Mouse (Mus musculus) midbrain, embryonic 11.5 days (tissue): ENCODE results near the gene Ace2. TPM values are rescaled to one million over a fixed set of nuclear protein-coding genes. Genes with fewer than 3 reads are reported as not detected.

Experiments used
- ATAC-seq: fragments of 200-750 bp; cut with Nextera tagmentation; 2 replicates; pipeline ENCODE4 v1.8.0; 2017; ENCODE audit warnings: moderate TSS enrichment, moderate library complexity; ENCODE audit not compliant: low FRiP score
- DNase-seq: peaks from one replicate; pipeline ENCODE4 v3.0.0; 2015; ENCODE audit warnings: low spot score; ENCODE audit errors: missing footprints
- H3K27ac ChIP-seq: fragments of 300-500 bp; sonication (generic); 2 replicates; pipeline ENCODE4 v1.5.1; 2014; ENCODE audit warnings: low read depth, low read length
- H3K27me3 ChIP-seq: fragments of 300-500 bp; sonication (generic); 2 replicates; pipeline ENCODE4 v1.6.1; 2014; ENCODE audit warnings: mild to moderate bottlenecking, low read length, moderate library complexity, mixed read lengths; ENCODE audit not compliant: control insufficient read depth, insufficient read depth
- H3K36me3 ChIP-seq: fragments of 300-500 bp; sonication (generic); 2 replicates; pipeline ENCODE4 v1.6.1; 2014; ENCODE audit warnings: mild to moderate bottlenecking, low read length, moderate library complexity, mixed read lengths; ENCODE audit not compliant: control insufficient read depth, insufficient read depth
- H3K4me1 ChIP-seq: fragments of 300-500 bp; sonication (generic); 2 replicates; pipeline ENCODE4 v1.6.1; 2014; ENCODE audit warnings: low read length; ENCODE audit not compliant: control insufficient read depth, insufficient read depth
- H3K4me2 ChIP-seq: fragments of 300-500 bp; sonication (generic); 2 replicates; pipeline ENCODE4 v1.6.1; 2014; ENCODE audit warnings: mild to moderate bottlenecking, moderate library complexity
- H3K4me3 ChIP-seq: fragments of 300-500 bp; sonication (generic); 2 replicates; pipeline ENCODE4 v1.5.1; 2014; ENCODE audit warnings: low read depth, low read length
- H3K9ac ChIP-seq: fragments of 300-500 bp; sonication (generic); 2 replicates; pipeline ENCODE4 v1.6.1; 2014; ENCODE audit warnings: low read length
- H3K9me3 ChIP-seq: fragments of 300-500 bp; sonication (generic); 2 replicates; pipeline ENCODE4 v1.6.1; 2016; ENCODE audit warnings: low read length; ENCODE audit not compliant: control insufficient read depth
- WGBS: fragments of 180-500 bp; shearing (Covaris S2); extraction: QIAGEN DNeasy Blood & Tissue Kit; methylation state at CpG from one replicate; pipeline ENCODE4 v1.1.7; 2014; 5-methylcytosine and 5-hydroxymethylcytosine counted together
- polyA plus RNA-seq: library from polyadenylated mRNA; unstranded; fragments of >200 nt; fragmentation: Nextera tagmentation; extraction: Ambion mirVana; gene quantifications from 2 replicates; pipeline ENCODE4 v1.2.1, GENCODE M21; 2014

Gene Ace2
- polyA plus RNA-seq, 1 experiment from 2014 or later = 0.15 TPM

- Histone ChIP-seq H3K9me3 (no peaks in the 10 kb centered on the region), H3K4me2 (no peak overlapping the region), H3K4me1 (no peaks in the 10 kb centered on the region), H3K9ac (no peak overlapping the region), H3K4me3 (no peak overlapping the region), H3K36me3 (no peaks in the 10 kb centered on the region), H3K27me3 (no peaks in the 10 kb centered on the region; the same call in 1 of the 2 replicates), H3K27ac (no peak overlapping the region)
- WGBS = 76% methylated on average over 2 of the region's 2 CpGs
- DNase-seq (no peak), ATAC-seq (no peak)
Measured at GRCm38 (mm10) chrX:164171034-164171433, 31.9 kb downstream of the Ace2 start.

- no peaks in the 10 kb centered on the region for H3K4me1 ChIP-seq
- H3K27me3 ChIP-seq = 0 out of 2 replicates have a peak, but pooled peaks cover 2% of the 10 kb centered on the region
- H3K27ac ChIP-seq = no peak overlapping the region
- WGBS = 90% methylated on average over 4 of the region's 4 CpGs
- H3K9me3 ChIP-seq = no peaks in the 10 kb centered on the region
- no peak for ATAC-seq
- no peak overlapping the region for H3K4me2 ChIP-seq
- no peak overlapping the region for H3K4me3 ChIP-seq
- DNase-seq = no peak
- H3K36me3 ChIP-seq = no peaks in the 10 kb centered on the region
- no peak overlapping the region for H3K9ac ChIP-seq
Measured at GRCm38 (mm10) chrX:164173880-164174279, 34.7 kb downstream of the Ace2 start.

GRCm38 (mm10) chrX:164175311-164175710, 36.2 kb downstream of the Ace2 start:
- no peak overlapping the region for H3K27ac ChIP-seq
- no peak overlapping the region for H3K4me3 ChIP-seq
- ATAC-seq (no peak), DNase-seq (no peak)
- no peaks in the 10 kb centered on the region for H3K36me3 ChIP-seq
- no peaks in the 10 kb centered on the region for H3K9me3 ChIP-seq
- H3K4me1 ChIP-seq = no peaks in the 10 kb centered on the region
- H3K27me3 ChIP-seq = 0 out of 2 replicates have a peak, but pooled peaks cover 2% of the 10 kb centered on the region
- H3K4me2 ChIP-seq = no peak overlapping the region
- 92% methylated on average over 1 of the region's 1 CpGs for WGBS
- H3K9ac ChIP-seq = no peak overlapping the region

- H3K9ac ChIP-seq = no peak overlapping the region
- H3K9me3 ChIP-seq = no peaks in the 10 kb centered on the region
- H3K36me3 ChIP-seq = no peaks in the 10 kb centered on the region
- no peak overlapping the region for H3K4me3 ChIP-seq
- H3K27me3 ChIP-seq = 0 out of 2 replicates have a peak, but pooled peaks cover 2% of the 10 kb centered on the region
- no peak for ATAC-seq
- H3K4me2 ChIP-seq = no peak overlapping the region
- DNase-seq = no peak
- 79% methylated on average over 2 of the region's 2 CpGs for WGBS
- H3K4me1 ChIP-seq = no peaks in the 10 kb centered on the region
- no peak overlapping the region for H3K27ac ChIP-seq
Measured at GRCm38 (mm10) chrX:164175780-164176179, 36.6 kb downstream of the Ace2 start.

GRCm38 (mm10) chrX:164178856-164179255, 39.7 kb downstream of the Ace2 start:
- ATAC-seq (no peak), DNase-seq (no peak)
- no peaks in the 10 kb centered on the region for H3K36me3 ChIP-seq
- no peak overlapping the region for H3K4me2 ChIP-seq
- no peaks in the 10 kb centered on the region for H3K9me3 ChIP-seq
- WGBS = 79% methylated on average over 2 of the region's 2 CpGs
- H3K4me3 ChIP-seq = no peak overlapping the region
- no peak overlapping the region for H3K9ac ChIP-seq
- H3K4me1 ChIP-seq = no peaks in the 10 kb centered on the region
- 0 out of 2 replicates have a peak, but pooled peaks cover 2% of the 10 kb centered on the region for H3K27me3 ChIP-seq
- no peak overlapping the region for H3K27ac ChIP-seq

- H3K27ac ChIP-seq = no peak overlapping the region
- H3K27me3 ChIP-seq = 0 out of 2 replicates have a peak, but pooled peaks cover 2% of the 10 kb centered on the region
- H3K4me3 ChIP-seq = no peak overlapping the region
- no peak overlapping the region for H3K9ac ChIP-seq
- H3K36me3 ChIP-seq = no peaks in the 10 kb centered on the region
- no peaks in the 10 kb centered on the region for H3K4me1 ChIP-seq
- WGBS = 16% methylated on average over 3 of the region's 3 CpGs
- no peak overlapping the region for H3K4me2 ChIP-seq
- DNase-seq (peak; percentile 94), ATAC-seq (peak; percentile 57; the same call in 1 of the 2 replicates)
- no peaks in the 10 kb centered on the region for H3K9me3 ChIP-seq
Measured at GRCm38 (mm10) chrX:164179746-164180145, 40.6 kb downstream of the Ace2 start.

- ATAC-seq (peak; percentile 40; the same call in 1 of the 2 replicates), DNase-seq (peak; percentile 92)
- H3K9ac ChIP-seq = no peak overlapping the region
- no peaks in the 10 kb centered on the region for H3K36me3 ChIP-seq
- H3K4me1 ChIP-seq = no peaks in the 10 kb centered on the region
- 49% methylated on average over 3 of the region's 3 CpGs for WGBS
- H3K4me2 ChIP-seq = no peak overlapping the region
- no peaks in the 10 kb centered on the region for H3K27me3 ChIP-seq
- no peak overlapping the region for H3K27ac ChIP-seq
- H3K4me3 ChIP-seq = no peak overlapping the region
- no peaks in the 10 kb centered on the region for H3K9me3 ChIP-seq
Measured at GRCm38 (mm10) chrX:164183844-164184243, 44.7 kb downstream of the Ace2 start.

GRCm38 (mm10) chrX:164189880-164190279, 50.7 kb downstream of the Ace2 start:
- no peak for DNase-seq
- H3K27me3 ChIP-seq = no peaks in the 10 kb centered on the region

GRCm38 (mm10) chrX:164197679-164198078, 58.5 kb downstream of the Ace2 start:
- no peak for DNase-seq
- Histone ChIP-seq H3K27ac (no peak overlapping the region), H3K36me3 (no peaks in the 10 kb centered on the region), H3K9me3 (no peaks in the 10 kb centered on the region), H3K4me2 (no peak overlapping the region), H3K4me3 (no peak overlapping the region), H3K4me1 (no peaks in the 10 kb centered on the region), H3K27me3 (no peaks in the 10 kb centered on the region), H3K9ac (no peak overlapping the region)
- no peak for ATAC-seq
- WGBS = 85% methylated on average over 2 of the region's 2 CpGs

More at GRCm38 (mm10) chrX:164189880-164190279, 50.7 kb downstream of the Ace2 start:
- H3K4me1 ChIP-seq = no peaks in the 10 kb centered on the region
- H3K9ac ChIP-seq = no peak overlapping the region
- H3K36me3 ChIP-seq = no peaks in the 10 kb centered on the region
- no peak for ATAC-seq
- H3K9me3 ChIP-seq = no peaks in the 10 kb centered on the region
- H3K27ac ChIP-seq = no peak overlapping the region
- no peak overlapping the region for H3K4me2 ChIP-seq
- H3K4me3 ChIP-seq = no peak overlapping the region
